Mouse (Mus musculus) adrenal gland, adult (tissue): ENCODE results near the gene Sypl2.
"Not testable (repeated sequence)": the region's sequence is repeated elsewhere in the genome, so short reads cannot be mapped to it uniquely, and the experiment has no call there.

Source experiments
- DNase-seq, 2 experiments: peaks; one replicate each; pipeline ENCODE4 v3.0.0; 2022 to 2023; ENCODE audit warnings: low spot score in 1 of 2; ENCODE audit not compliant: inconsistent age in 2 of 2

Gene Sypl2

DNA sequence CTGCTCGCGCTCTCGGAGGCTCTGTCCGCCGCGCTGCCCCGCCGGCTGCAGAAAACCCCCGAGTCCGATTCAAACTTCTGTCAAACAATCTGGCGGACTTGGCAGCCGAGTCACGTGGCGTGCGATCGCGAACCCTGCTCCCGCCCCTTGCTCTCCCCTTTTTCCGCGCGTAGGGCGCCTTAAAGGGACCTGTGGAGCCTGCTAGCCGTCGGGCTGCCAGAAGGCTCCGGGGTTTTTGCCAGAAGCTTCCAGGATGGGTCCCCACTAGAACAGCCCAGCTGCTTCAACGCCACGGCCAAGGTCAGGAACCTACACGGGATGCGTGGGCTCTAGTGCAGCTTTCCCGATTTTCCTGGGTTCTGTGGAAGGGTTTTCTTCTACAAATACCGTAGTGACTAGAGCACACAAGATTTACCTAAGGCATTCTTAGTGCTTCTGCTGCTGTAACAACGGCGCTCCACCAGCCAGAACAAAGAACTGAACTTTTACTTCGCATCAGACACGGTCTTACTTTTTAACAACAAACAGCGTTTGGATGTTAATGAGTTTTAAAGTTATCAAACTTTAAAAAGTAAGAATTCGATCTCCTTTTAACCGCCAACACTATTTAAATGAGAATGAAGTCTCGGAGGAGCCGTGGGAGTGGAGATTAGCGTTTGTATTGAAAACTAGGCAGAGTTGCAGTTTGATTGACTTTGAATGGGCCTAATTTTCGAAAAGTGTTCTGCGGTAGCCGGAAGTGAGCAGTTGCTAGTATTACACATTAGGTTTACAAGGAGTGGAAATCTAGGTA, at the start of gene Sypl2:
Gene Sypl2 (minus strand): TSS at position 91 of the 793 bp plus-strand sequence.
- peak; percentile 57 to 82 for DNase-seq

DNA sequence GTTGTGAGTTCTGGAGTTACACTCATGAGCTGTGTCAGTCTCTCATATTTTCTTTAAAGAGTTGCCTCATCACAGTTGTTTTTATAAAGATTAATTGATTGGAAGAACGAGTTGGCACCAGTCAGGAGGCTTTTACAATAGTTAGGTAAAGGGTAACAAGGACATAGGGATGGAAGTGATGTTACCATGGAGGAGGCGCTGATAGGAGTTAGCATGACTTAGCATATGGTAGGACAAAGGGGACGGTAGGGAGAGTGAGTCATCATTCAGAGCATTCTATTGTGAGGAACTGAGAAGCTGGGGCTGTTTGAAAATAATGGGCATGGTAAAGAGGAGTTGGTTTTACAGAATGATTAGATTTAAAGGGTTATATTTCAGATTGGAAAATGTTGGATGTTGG, 32.9 kb upstream of the Sypl2 start:
- DNase-seq, result peak in 1 of 2 experiments; percentile 28

DNA sequence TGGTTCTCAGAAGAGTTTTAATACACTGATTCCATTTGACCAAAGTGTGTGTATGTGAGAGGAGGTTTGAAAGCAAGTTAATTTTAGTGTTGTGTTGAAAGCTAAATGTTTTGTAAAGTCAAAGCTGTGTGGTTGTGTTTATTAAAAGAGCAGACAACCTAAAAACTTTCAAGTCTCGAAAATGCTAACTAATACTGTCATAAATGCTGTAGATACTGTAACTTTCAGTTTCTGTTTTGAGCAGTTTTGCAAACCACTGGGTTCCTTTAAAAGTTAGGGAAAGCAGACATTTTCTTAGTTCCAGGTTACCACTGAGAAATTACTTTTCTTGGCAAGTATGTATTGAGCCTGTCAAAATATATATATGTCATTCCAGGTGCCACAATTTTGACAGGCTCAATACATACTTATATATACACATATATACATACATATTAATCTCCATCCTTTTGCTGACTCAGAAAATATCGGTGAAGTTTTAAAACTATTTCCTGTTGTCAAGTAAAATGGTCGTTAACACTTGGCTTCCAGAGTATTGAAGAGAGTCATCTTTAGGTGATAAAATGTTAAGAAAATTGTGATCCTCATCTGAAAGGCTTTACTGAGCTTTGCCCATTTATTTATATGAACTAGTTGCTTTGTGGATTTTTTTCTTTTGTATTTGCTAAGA, 31.5 kb upstream of the Sypl2 start:
- no peak for DNase-seq

DNA sequence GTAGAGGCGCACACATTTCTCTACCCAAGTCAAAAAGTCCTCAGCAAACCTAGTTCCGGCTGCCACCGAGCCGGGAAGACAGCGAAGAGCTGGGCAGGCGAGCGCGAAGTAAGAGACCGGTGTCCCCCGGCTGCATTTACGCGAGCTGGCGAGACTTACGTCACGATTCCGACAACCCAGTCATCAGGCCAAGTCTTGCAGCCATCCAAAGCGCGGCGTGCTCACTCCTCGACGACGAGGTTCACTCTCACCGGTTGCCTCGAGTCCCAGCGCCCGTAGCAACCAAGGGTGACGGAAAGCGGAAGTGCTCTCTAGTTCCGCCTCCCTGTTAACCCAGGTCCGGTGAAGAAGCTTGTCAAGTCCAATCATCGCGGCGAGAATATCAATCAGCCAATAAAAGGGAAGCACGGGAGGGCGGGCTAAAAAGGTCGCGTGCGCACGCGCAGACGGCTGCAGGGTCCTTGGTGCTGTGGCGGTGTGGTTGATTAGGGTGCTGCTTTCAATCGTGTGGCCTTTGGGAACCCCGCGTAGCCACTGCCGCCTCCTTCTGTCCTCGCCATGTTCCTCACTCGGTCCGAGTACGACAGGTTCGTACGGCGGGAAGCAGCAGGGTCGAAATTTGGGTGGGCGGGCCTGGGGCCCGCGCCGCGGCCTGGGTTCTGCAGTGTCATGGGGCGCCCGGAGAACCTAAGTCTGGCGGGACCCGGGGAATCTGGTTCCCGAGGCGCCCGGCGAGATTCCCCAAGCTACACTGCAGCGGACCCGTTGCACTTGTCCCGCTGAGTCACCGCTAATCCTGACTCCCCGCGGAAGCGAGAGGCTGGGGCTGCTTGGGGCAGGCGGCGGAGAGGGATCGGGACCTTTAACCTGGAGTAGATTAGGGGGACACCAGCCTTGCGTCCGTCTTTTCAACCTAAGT, 30.5 kb upstream of the Sypl2 start, which contains the start of gene Psma5:
Gene Psma5 (plus strand): TSS at position 208 of the 919 bp plus-strand sequence.
- DNase-seq, result peak; percentile 96 to 99

DNA sequence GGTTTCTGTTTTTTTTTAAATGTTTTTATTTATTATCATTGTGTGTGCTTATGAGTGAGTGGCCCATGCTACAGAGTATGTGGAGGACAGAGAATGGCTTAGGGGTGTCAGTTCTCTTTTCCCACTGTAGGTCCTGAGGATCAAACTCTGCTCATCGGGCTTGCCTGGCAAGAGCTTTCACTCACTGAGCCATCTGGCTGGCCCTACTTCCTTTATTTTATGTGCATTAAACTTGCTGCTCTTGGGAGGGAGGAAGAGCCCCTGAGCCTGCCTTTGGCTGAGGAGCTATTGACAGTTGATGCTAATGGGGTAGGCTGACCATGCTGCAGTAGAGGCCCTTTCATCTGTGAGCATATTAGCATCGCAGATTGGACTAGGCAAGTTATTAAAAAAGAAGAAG, 20.4 kb upstream of the Sypl2 start:
- DNase-seq, result no peak

DNA sequence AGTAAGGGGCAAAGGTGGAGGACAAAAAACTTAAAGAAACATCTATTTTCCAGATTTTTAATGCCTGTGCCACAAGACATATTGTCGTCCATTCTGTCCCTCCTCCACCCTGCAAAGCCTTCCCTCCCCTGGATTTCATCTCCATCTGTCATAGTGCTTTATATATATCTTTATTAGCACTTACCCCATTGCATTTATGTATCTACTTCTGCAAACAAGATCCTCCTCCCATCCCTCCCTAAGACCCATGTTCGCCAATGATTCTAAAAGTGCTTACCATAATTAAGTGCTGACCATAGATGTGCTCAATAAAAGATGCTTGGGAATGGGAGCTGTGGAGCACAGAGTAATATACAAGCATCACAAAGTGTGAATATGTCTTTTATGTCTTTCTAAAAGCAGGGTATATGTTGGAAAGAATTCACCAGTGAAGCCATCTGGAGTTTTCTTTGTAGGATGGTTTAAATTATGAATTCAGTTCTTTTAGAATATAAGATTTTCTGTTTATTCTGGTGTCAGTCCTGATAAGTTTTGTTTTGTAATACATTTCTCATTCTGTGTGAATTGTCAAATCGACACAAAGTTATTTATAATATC, 14.9 kb upstream of the Sypl2 start:
- DNase-seq, result no peak

DNA sequence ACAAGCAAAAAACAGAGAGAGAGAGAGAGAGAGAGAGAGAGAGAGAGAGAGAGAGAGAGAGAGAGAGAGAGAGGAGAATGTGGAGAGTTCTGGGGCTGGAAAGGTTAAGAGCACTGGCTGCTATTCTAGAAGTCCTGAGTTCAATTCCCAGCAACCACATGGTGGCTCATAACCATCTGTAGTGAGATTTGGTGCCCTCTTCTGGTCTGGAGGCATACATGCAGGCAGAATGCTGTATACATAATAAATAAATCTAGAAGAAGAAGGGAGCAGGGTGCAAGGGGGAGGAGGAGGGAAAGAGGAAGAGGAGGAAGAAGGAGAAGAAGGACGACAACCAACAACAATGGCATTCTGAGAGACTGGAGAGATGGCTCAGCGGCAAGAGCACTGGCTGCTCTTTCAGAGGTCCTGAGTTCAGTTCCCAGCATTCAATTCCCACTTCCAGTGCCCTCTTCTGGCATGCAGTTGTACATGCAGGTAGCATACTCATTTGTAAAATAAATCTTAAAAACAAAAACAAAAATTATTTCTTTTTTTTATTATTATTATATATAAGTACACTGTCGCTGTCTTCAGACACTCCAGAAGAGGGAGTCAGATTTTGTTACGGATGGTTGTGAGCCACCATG, 11.1 kb upstream of the Sypl2 start:
- DNase-seq, result not testable (repeated sequence)

DNA sequence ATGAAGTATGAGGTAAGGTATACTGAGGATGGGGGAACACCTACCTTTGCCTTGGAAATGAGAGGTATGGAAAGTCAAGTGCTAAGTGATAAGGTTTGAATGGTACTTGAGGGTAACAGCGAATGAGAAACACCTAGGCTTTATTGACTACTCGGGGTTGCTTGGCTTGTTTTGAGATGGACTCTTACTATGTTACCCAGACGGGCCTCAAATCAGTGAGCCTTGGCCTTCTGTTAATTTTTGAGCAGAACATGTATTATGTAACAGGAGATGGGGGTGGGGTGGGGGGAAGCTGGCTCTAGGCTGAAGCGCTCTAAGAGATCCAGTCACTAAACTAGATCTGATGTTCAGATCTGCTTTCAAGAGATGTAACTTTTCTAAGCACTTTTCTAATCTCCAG, 5.2 kb upstream of the Sypl2 start:
- no peak for DNase-seq

DNA sequence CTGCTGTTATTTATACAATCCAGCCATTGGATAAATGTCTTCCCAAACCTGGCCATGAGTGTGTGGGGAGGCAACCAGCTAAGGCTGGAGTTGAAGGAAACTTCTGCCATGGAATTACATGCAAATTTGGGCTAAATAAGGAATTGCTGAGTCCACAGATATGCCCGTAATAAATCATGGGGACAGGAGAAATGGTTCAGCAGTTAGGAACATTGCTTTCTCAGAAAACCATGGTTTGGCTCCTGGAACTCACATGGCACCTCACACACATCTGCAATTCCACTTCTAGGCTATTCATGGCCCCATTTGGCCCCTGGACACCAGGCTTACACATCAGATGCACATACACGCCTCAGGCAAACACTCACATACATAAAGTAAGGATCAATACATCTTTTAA, 1.1 kb upstream of the Sypl2 start:
- DNase-seq, result no peak

DNA sequence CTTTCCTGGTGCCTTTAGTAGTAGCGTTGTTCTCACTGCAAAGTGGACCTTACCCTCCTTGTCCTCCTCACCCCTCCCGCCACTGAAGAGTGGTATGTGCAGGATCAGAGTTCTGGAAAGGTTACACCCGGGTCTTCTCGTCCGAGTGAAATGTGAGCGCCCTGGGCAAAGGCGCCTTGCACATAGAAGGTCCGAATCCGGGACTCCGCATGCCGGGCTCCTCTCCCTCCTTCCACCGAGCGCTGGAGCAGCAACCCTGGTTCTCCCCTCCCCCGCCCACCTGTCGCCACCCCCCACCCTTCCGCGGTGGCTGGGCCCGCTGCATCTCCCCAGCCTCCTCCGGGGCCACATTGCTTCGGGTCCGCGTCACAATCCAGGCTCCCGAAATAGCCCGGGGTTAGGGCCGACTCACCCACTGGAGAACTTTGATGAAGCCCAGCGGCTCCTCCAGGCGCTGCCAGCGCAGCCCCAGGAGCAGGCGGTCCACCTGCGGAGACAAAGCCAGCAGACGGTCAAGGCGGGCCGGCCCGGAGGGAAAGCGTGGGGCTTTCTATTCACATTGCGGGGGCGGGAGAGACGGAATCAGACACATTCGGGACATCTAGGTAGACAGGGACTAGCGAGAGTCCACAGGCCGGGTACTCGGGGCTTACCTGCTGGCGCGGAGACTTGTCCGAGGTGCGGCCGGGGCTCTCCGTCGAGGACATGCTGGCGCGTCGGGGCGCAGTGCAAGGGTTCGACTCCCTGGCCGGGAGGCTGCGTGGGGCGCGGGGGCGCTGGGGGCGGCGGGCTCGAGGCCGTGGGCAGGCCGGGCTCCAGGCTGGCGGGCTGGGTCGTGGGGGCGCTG, 514 bp downstream of the Sypl2 start:
- peak; percentile 20 to 59 for DNase-seq

DNA sequence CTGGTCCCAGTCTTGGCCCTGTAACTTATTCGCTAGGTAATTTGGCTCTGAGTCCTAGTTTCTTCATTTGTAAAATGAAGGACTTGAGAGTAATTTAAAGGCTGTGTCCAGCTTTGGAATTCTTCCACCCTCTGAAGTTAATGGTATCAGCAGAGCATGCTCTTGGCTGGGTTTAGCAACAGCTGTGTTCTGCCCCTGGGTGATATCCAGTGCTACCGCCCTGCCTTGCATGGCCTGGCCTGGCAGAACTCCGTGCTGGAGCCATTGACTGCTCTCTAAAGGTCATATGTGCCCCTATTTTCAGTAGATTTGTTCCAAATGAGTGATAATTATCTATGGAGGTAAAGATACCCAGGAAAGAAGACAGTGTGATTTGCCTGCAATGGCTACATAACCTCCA, 5.8 kb downstream of the Sypl2 start:
- DNase-seq, result no peak

DNA sequence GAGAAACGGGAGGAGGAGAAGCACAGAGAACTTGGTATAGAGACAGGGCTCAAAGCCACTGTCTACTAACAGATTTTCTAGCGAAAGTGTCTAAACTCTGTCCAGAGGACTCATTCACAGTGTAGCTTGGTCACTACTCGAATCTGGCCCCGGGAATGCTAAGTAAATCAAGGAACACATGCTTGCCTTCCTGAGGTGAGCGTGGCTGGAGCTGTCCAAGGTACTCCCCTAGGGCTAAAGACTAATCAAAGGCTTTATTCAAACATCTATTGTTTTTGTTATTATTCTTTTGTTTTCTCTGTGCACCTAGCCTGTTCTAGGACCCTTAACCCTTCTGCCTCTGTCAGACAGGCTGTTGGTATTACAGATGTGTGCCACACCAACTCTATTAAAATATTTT, 11.7 kb downstream of the Sypl2 start:
- peak in 1 of 2 experiments; percentile 51 for DNase-seq

DNA sequence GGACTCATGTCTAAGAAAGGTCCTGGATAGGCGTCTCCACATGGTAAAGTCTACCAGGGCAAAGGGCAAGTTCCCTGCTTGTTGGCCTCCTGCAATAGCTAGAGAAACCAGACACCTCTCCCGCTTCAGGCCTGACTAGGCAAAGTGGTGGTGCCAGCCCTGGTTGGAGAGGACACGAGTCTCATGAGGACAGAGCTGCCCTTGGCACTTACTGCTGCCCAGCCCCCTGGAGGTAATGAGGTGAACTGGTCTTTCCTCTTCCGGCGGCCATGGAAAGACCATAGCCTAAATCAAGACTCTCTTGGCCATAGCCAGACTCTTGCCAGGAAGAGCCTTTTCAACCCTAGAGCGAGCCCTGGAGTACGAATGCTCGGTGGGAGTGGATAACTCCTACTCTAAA, 14.0 kb downstream of the Sypl2 start:
- DNase-seq, result peak; percentile 18 to 39

DNA sequence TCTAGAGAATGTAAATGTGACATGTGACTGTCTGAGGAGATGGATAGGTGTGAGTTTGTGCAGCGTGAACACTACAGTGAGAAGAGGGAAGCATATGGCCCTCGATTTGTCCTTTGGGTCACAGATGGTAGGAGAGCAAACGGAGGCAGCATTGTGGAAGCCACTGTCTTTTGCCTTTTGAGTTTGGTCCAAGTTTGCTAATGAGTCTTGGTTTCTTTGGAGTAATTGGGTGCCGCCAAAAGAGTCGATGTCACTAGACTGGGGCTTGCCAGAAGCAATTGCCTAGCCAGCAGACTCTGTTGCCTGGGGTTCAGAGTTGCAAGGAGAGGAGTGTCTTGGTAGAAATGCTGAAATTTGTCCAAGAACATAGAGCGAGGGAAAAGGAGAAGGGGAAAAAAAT, 14.6 kb downstream of the Sypl2 start:
- peak in 1 of 2 experiments; percentile 33 for DNase-seq

DNA sequence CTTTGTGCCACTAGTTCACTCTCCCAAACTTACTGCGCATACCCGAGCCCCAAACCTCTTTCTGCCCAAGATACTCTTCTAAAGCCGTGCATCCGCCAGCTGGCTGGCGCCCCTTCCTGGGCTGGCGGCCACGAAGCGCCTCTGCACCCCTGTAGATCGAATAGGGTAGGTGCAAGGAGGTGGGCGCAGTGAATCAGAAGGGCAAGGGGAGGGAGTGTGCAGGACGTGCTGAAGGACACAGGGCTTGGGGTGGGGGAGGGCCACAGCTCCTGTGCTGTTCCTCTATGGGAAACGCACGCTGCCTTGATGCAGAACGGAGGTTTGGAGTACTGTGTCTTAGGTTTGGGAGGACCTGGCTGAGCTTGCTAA, 15.7 kb downstream of the Sypl2 start, which contains the start of gene Atxn7l2:
Gene Atxn7l2 (minus strand): TSS at position 164 of the 369 bp plus-strand sequence.
- DNase-seq, result no peak

DNA sequence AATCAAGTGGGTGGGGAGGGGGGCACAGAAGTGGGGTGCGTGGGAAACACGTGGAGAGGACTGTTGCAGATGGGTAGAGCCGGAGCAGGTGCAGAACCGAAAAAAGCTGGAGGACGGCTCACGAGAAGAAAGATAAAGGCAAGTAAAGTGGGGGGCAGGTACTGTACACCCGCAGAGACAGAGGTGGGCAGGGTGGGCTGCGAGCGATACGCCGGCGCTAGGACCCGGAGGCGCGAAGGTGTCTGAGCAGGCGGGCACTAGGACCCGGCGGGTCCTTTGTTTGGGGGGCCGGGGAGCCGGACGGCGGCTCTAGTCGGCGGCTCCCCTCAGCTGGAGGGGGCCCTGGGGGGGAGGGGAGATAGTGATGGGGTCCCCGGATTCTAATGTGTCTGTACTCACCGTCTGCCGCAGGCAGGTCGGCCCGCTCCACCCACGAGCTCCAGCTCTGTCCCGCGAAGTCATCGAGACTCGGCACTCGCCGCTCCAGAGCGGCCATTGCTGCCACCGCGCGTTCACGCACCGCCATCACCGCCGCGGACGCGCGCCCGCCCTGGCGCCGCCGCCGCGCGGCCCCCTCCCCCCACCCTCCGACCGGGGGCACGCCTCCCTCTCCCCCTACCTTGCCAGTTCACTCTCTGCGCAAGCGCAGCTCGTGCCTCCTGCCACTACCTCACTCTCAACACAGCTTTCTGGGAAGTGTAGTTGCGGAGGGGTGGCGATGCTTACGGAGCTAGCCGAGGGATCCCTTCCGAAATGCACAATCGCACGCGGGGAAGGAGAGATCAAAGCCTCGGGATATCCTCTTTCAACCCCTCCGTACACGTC, 16.3 kb downstream of the Sypl2 start:
- peak; percentile 95 to 97 for DNase-seq

DNA sequence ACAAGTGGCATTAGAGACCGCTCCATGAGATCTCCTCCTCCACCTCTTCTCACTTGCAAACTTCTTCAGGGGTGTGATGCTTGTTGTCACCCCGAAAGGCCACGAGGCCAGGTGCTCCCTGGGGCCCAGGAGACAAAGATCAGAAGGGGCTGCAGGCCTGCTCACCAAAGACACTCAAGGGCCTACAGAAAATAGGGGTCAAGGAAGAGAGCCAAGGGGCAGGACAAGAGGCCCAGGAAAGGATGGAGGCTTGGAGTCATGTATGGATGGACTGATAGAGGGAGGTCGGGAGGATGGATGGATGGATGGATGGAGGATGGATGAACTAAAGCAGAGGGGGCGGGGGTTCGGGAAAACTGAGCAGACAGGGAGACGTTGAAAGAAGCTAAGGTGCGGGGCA, 16.9 kb downstream of the Sypl2 start:
- peak in 1 of 2 experiments; percentile 33 for DNase-seq

DNA sequence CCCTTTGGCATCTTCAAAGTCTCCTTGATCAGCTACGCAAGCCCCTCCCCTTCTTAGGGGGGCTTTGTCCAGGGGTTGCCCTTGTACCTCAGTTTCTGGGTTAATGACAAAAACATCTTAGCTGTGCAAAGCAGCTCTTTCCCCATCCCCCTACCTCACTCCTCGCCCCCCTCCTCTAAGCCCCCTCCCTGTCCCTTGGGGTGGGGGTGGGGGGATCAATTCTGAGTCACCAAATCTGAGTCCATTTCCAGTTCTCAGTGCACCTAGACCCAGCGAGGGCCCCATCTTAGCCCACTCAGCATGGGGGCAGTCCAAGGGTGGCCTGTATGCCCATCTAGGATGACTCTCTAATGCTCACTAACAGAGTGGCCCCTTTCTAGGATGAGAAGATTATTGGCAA, 17.4 kb downstream of the Sypl2 start:
- DNase-seq, result peak; percentile 11 to 23
